Mouse (Mus musculus): ENCODE measurements around the gene Nrsn2. TPM values are rescaled to one million over a fixed set of nuclear protein-coding genes. Genes with fewer than 3 reads are reported as not detected.

Gene Nrsn2
- total and polyA plus RNA-seq, 3 experiments = not detected

GRCm38 (mm10) chr2:152338319-152338718 lies 38.1 kb downstream of the Nrsn2 start:
- ATAC-seq (ENCODE audit: extremely low read depth, insufficient number of reproducible peaks, low FRiP score, poor library complexity, severe bottlenecking) (no peak), DNase-seq (ENCODE audit: low spot score) (no peak)
- H3K4me3 ChIP-seq (ENCODE audit: low read depth, low read length) = no peak overlapping the region
- no peaks in the 10 kb centered on the region for H3K27me3 ChIP-seq (ENCODE audit: insufficient read depth, low read length)
- peaks cover 63% of the 10 kb centered on the region for H3K4me1 ChIP-seq (ENCODE audit: insufficient read depth, low read depth, low read length)
- TF ChIP-seq POLR2AphosphoS5 (IDR thresholded peaks at IDR 0.05; ENCODE audit: insufficient replicate concordance, low read depth, low read length) (no peak), CTCF (IDR thresholded peaks at IDR 0.05; ENCODE audit: low read depth, low read length) (no peak), TAL1 (conservative IDR thresholded peaks at IDR 0.05; ENCODE audit: low read depth, low read length) (no peak), GATA2 (IDR thresholded peaks at IDR 0.05; ENCODE audit: borderline replicate concordance, low read depth, low read length) (no peak), GATA1 (IDR thresholded peaks at IDR 0.05; ENCODE audit: borderline replicate concordance, low read length) (no peak)
- H3K36me3 ChIP-seq (replicated peaks) = peaks cover 61% of the 10 kb centered on the region
- no peaks in the 10 kb centered on the region for H3K9me3 ChIP-seq (replicated peaks)

GRCm38 (mm10) chr2:152337591-152338212 lies 38.7 kb downstream of the Nrsn2 start:
- H3K4me1 ChIP-seq (ENCODE audit: insufficient read depth, low read depth, low read length) = peaks cover 63% of the 10 kb centered on the region
- TF ChIP-seq GATA1 (IDR thresholded peaks at IDR 0.05; ENCODE audit: borderline replicate concordance, low read length) = no peak
- TF ChIP-seq CTCF (IDR thresholded peaks at IDR 0.05; ENCODE audit: low read depth, low read length) = no peak
- no peak for TF ChIP-seq POLR2AphosphoS5 (IDR thresholded peaks at IDR 0.05; ENCODE audit: insufficient replicate concordance, low read depth, low read length)
- TF ChIP-seq TAL1 (conservative IDR thresholded peaks at IDR 0.05; ENCODE audit: low read depth, low read length) = no peak
- TF ChIP-seq GATA2 (IDR thresholded peaks at IDR 0.05; ENCODE audit: borderline replicate concordance, low read depth, low read length) = no peak

GRCm38 (mm10) chr2:152336856-152337255 lies 39.6 kb downstream of the Nrsn2 start:
- Histone ChIP-seq H3K27me3 (ENCODE audit: insufficient read depth, low read length) (no peaks in the 10 kb centered on the region), H3K4me1 (ENCODE audit: insufficient read depth, low read depth, low read length) (peaks cover 57% of the 10 kb centered on the region), H3K36me3 (replicated peaks) (peaks cover 49% of the 10 kb centered on the region), H3K4me3 (ENCODE audit: low read depth, low read length) (no peak overlapping the region), H3K9me3 (replicated peaks) (no peaks in the 10 kb centered on the region)
- DNase-seq (ENCODE audit: low spot score) (no peak), ATAC-seq (ENCODE audit: extremely low read depth, insufficient number of reproducible peaks, low FRiP score, poor library complexity, severe bottlenecking) (no peak)
- no peak for TF ChIP-seq GATA1 (IDR thresholded peaks at IDR 0.05; ENCODE audit: borderline replicate concordance, low read length)
- TF ChIP-seq TAL1 (conservative IDR thresholded peaks at IDR 0.05; ENCODE audit: low read depth, low read length) = no peak
- TF ChIP-seq GATA2 (IDR thresholded peaks at IDR 0.05; ENCODE audit: borderline replicate concordance, low read depth, low read length) = no peak
- TF ChIP-seq POLR2AphosphoS5 (IDR thresholded peaks at IDR 0.05; ENCODE audit: insufficient replicate concordance, low read depth, low read length) = no peak
- TF ChIP-seq CTCF (IDR thresholded peaks at IDR 0.05; ENCODE audit: low read depth, low read length) = no peak

More at GRCm38 (mm10) chr2:152337591-152338212, 38.7 kb downstream of the Nrsn2 start:
- DNase-seq (ENCODE audit: low spot score) (no peak), ATAC-seq (ENCODE audit: extremely low read depth, insufficient number of reproducible peaks, low FRiP score, poor library complexity, severe bottlenecking) (no peak)
- no peaks in the 10 kb centered on the region for H3K27me3 ChIP-seq (ENCODE audit: insufficient read depth, low read length)
- H3K36me3 ChIP-seq (replicated peaks) = peaks cover 58% of the 10 kb centered on the region
- no peak overlapping the region for H3K4me3 ChIP-seq (ENCODE audit: low read depth, low read length)
- H3K9me3 ChIP-seq (replicated peaks) = no peaks in the 10 kb centered on the region

- Histone ChIP-seq H3K27me3 (ENCODE audit: insufficient read depth, low read length) (no peaks in the 10 kb centered on the region), H3K9me3 (replicated peaks) (no peaks in the 10 kb centered on the region), H3K4me1 (ENCODE audit: insufficient read depth, low read depth, low read length) (peaks cover 60% of the 10 kb centered on the region), H3K36me3 (replicated peaks) (peaks cover 51% of the 10 kb centered on the region), H3K4me3 (ENCODE audit: low read depth, low read length) (peak overlapping the region; percentile 57; the same call in 1 of the 2 replicates)
- TF ChIP-seq GATA2 (IDR thresholded peaks at IDR 0.05; ENCODE audit: borderline replicate concordance, low read depth, low read length) (no peak), POLR2AphosphoS5 (IDR thresholded peaks at IDR 0.05; ENCODE audit: insufficient replicate concordance, low read depth, low read length) (no peak), GATA1 (IDR thresholded peaks at IDR 0.05; ENCODE audit: borderline replicate concordance, low read length) (no peak), CTCF (IDR thresholded peaks at IDR 0.05; ENCODE audit: low read depth, low read length) (no peak), TAL1 (conservative IDR thresholded peaks at IDR 0.05; ENCODE audit: low read depth, low read length) (no peak)
- no peak for ATAC-seq (ENCODE audit: extremely low read depth, insufficient number of reproducible peaks, low FRiP score, poor library complexity, severe bottlenecking)
- no peak for DNase-seq (ENCODE audit: low spot score)
These were observed 41.1 kb downstream of the Nrsn2 start for GRCm38 (mm10) chr2:152335289-152335820.

- ATAC-seq (ENCODE audit: extremely low read depth, insufficient number of reproducible peaks, low FRiP score, poor library complexity, severe bottlenecking) = no peak
- no peak for DNase-seq (ENCODE audit: low spot score)
- H3K4me1 ChIP-seq (ENCODE audit: insufficient read depth, low read depth, low read length) = peaks cover 72% of the 10 kb centered on the region
- no peak overlapping the region for H3K4me3 ChIP-seq (ENCODE audit: low read depth, low read length)
- H3K27me3 ChIP-seq (ENCODE audit: insufficient read depth, low read length) = no peaks in the 10 kb centered on the region
- H3K9me3 ChIP-seq (replicated peaks) = no peaks in the 10 kb centered on the region
- TF ChIP-seq POLR2AphosphoS5 (IDR thresholded peaks at IDR 0.05; ENCODE audit: insufficient replicate concordance, low read depth, low read length) (no peak), TAL1 (conservative IDR thresholded peaks at IDR 0.05; ENCODE audit: low read depth, low read length) (no peak)
- peaks cover 51% of the 10 kb centered on the region for H3K36me3 ChIP-seq (replicated peaks)
These were observed 43.0 kb downstream of the Nrsn2 start for GRCm38 (mm10) chr2:152333345-152334006.

- Histone ChIP-seq H3K27me3 (ENCODE audit: insufficient read depth, low read length) (no peaks in the 10 kb centered on the region), H3K4me1 (ENCODE audit: insufficient read depth, low read depth, low read length) (peaks cover 70% of the 10 kb centered on the region), H3K36me3 (replicated peaks) (peaks cover 51% of the 10 kb centered on the region), H3K4me3 (ENCODE audit: low read depth, low read length) (peak within 1 kb of the TSS; percentile 91), H3K9me3 (replicated peaks) (no peaks in the 10 kb centered on the region)
- DNase-seq (ENCODE audit: low spot score) (peak; percentile 94), ATAC-seq (ENCODE audit: extremely low read depth, insufficient number of reproducible peaks, low FRiP score, poor library complexity, severe bottlenecking) (peak; percentile 84)
- TF ChIP-seq GATA2 (IDR thresholded peaks at IDR 0.05; ENCODE audit: borderline replicate concordance, low read depth, low read length) = no peak
- TF ChIP-seq CTCF (IDR thresholded peaks at IDR 0.05; ENCODE audit: low read depth, low read length) = no peak
- TF ChIP-seq GATA1 (IDR thresholded peaks at IDR 0.05; ENCODE audit: borderline replicate concordance, low read length) = no peak
- no peak for TF ChIP-seq POLR2AphosphoS5 (IDR thresholded peaks at IDR 0.05; ENCODE audit: insufficient replicate concordance, low read depth, low read length)
- TF ChIP-seq TAL1 (conservative IDR thresholded peaks at IDR 0.05; ENCODE audit: low read depth, low read length) = no peak
These were observed 44.2 kb downstream of the Nrsn2 start, which contains the start of gene Rbck1 for GRCm38 (mm10) chr2:152332101-152332825. Gene Rbck1 (minus strand): TSS chr2:152332653.
